Mouse (Mus musculus): ENCODE data around the gene Ccdc144b.

Gene Ccdc144b

DNA sequence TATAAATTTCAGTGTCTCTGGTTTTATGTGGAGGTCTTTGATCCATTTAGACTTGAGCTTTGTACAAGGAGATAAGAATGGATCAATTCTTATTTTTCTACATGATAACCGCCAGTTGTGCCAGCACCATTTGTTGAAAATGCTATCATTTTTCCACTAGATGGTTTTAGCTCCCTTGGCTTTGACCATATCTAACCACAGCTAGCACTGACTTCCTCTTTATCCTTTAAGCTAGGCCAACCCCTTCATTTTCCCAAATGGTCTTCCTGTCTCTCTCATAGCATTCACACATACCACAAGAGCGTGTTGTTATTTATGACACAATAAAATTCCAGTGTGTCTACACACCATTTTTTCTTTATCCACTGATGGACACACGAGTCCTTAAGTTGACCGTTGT is 23.4 kb downstream of the Ccdc144b start:
- no peak for DNase-seq (ENCODE audit: low spot score in 2 of 2)

DNA sequence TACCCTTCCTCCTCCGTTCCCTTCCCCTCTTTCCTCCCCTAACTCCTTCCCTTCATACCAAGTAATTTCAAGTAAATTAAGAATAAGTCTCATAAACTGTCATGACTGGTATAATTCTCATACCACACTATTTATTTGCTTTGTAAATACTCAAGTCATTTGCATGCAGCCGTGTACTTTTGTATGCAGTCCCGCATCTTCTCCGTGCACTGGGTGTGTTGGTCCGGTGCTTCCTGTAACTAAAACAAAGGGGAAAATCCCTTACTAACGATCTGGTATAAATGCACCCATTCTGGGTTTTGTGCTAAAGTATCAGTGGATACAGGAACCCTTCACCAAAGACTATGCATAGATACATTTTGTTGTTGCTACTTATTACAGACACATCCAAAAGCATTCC is 27.6 kb downstream of the Ccdc144b start:
- no peak for DNase-seq (ENCODE audit: low spot score in 2 of 2)

DNA sequence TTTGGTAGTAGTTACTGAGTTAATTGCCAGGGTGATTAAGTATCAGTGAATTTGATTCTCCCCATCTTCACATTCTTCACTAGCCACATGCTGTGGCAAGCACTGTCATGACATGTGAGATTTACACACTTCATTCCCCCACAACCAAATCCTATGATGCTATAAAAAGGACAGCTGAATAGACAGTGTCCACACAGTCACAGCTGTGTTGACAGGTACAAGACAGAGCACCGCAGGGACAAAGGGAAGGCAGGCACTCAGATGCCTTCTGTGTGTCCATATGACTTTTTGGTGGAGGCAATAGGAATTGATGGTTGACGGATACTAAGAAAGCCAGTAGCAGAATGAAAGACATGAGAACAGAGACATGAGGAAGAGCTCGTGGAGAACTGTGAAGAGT is 42.1 kb downstream of the Ccdc144b start:
- DNase-seq (ENCODE audit: low spot score in 2 of 2), result no peak

DNA sequence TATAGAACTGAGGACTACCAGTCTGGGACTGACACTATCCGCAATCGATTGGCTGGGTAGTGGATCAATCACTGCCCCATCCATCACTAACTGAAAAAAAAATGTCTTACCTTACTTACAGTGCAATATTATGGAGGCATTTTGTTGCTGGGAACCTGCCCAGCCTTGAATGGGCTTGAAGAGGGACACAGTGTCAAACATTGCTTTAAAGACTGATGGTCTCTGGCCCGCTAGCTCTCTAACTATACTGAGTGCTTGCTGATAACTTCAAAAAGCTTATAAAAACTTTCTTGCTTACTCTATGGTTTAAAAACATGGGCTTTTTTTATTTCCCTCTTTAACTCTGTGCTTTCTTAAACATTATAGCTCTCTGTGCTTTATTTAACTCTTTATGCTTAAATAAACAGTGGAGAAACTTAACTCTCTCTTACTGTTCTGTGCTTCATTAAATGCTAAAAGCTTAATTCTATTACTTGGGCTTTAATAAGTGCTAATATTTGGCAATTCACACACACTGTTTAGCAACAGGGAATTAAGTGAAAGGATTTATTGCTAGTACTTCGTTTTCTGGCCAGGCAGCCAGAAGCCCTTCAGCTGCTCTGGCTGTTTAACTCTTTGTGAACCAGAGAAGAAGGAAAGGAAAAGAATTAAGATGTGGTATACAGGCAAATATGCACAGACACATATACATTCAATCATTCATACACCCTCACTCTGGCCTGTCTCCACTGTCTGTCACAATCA is 44.8 kb downstream of the Ccdc144b start:
- no peak for DNase-seq (ENCODE audit: low spot score in 2 of 2)

DNA sequence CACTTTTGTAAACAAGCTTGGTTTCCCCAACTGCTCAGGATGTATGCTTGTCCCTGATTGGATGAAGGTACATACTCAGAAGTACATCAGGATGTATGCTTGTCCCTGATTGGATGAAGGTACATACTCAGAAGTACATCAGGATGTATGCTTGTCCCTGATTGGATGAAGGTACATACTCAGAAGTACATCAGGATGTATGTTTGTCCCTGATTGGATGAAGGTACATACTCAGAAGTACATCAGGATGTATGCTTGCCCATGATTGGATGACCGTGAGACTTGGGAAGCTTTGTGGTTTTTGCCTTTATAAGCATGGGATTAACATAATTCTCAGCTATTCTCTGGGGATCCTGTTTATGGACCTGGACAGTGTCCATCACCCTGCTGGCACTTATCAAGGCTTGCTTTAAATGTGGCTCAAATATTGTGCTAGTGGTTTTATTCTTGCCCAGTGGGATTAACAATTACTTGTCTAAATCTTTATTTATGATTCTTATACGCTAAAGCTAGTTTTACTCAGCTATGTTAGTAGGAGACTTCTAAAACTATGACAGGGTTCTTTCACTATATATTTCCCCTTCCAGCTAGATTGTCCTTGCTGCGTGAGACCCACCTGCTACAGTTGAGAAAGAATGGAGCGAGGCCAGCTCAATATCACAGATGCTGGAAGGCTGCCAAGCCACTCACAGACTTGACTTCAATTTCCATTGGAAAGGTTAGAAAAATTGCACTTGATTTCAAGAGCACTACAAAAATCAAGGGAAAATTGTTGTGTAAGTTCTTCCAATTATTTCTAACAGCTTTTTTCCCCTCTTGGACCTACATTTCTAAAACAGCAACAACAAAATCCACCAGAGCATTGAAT is 49.1 kb downstream of the Ccdc144b start:
- DNase-seq (ENCODE audit: low spot score in 2 of 2), result no peak

DNA sequence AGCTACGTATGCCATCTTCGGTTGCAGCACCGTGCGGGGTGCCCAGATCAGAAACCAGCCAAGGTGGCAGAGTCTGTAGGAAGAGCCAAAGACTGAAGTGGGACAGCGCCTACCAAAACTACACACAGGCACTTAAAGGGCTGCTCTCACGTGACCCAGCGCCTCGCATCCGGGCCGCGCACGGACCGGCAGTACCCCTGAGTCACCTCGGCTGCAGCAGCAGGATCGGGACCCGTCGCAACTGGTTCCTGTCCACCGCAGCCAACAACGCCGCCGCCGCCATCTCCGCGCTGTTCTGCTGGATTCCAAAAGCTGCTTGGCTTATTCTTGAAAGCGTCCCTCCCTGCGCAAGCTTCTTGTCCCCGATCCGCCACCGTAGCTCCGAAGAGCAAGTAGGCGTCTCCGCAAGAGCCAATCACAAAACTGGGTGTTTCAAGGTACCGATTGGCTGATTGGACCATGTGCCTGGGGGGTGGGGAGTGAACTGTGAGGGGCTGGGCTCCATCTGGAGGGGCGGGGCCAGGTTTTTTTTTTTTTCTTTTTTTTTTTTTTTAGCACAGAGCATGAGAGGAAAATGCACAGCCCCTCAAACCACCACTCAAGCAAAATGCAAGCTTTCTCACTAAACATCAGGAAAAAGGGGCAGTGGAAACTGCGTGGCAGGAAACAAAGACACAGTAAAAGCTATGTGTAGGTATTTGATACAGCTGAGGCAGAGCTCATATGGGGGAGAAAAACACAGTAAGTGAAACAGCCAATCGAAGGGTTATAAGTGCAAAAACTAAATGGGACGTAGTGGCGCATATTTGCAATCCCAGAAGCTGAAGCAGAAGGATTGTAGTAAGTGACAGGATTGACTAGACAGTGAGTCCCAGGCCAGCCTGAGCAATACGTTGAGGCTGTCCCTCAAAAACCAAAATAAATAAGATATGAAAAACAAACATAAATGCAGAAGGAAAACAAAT is 52.8 kb downstream of the Ccdc144b start, which contains the start of gene Mccc1:
Gene Mccc1 (minus strand): TSS at position 404 of the 965 bp plus-strand sequence.
- peak; percentile 95 to 96 for DNase-seq (ENCODE audit: low spot score in 2 of 2)

DNA sequence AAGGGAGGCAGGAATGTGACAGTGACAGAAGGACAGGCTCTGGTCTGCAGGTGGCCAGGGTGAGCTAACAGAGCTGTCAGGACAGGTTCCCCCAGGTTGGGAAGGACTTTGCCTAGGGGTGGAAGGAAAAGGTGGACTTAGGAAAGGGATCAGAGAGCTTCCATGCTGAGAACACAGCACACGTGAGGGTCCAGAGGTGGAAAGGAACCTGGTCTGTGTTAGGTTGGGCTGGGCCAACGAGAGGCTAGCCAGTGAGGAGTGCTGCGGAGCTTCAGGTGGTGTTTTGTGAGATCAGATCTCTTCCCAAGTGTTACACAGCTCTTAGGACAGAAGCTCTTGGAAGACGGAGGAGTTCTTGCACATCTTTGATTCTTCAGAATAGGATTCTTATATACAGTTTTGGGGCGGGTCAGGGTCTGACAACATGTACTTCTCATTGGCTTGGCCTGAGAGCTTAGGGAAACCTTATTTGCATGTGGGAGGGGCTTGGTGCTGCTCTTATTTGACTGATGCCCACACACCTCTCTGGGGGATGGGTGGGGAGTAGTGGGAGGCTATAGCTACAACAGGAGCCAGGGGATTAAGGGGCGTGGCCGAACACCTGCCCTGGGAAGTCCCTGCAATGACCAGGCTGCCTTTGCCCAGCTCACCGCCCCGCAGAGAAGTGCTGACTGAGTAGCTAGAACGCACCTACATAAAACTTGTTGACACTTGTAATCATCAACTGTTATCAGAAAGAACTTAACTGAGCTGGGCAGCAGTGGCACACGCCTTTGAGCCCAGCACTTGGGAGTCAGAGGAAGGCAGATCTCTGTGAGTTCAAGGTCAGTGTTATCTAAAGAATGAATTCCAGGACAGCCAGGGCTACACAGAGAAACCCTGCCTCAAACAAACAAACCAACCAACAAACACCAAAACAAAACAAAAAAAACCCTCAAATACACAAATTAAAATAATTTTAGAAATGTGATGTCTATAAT is 58.5 kb downstream of the Ccdc144b start:
- DNase-seq (ENCODE audit: low spot score in 2 of 2), result no peak

DNA sequence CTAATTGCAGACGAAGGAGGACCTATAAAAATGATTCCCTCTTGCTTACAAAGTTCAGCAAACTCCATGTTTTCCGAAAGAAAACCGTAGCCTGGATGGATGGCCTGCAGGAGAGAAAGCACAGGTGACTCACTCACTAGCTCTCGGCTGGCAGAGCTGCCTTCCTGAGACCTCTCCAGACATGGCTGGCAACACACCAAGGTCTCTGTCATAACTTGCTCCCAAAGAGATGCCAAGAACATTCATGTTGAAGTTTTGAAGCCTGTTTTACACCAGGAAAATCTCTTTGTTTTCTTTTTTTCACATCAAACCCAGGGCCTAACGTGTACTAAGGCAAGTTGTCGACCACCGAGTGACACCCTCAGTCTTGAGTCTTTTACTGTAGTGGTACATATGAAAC is 62.6 kb downstream of the Ccdc144b start:
- DNase-seq (ENCODE audit: low spot score in 2 of 2), result no peak

DNA sequence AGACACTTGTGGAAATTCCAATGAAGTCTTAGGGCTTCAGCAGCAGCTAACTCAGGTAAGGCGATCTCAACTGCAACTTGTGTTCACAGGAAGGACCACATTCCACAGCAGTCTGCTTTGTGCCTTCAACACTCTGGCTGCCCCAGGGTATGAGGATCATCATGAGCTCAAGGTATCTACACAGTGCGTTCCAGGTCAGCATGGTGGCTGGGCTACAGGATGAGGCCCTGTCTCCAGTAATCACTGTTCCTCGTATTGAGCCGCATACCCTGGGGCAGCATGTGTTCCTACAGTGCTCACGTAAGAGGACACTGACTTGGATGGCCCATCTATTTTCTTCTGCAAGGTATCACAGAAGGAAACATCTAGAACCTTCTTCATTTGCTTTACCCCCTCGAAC is 65.3 kb downstream of the Ccdc144b start:
- DNase-seq (ENCODE audit: low spot score in 2 of 2), result no peak

DNA sequence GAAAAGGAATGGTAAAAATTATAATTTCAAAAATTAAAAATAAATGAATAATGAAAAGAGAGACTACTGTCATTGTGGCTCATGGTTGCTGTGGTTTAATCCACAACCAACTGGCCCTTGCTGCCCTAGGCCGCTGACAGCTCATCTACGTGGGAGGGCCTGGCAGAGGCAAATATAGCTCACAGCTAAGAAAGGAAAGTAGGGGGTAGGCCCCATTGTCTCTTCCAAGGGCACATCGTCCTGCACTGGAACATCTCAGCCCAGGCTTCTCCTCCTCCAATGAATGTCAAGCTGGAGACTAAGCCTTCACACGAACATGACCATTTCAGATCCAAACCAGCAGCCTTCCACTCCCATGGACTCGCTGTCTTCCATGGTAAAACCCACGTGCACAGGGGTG is 67.1 kb downstream of the Ccdc144b start:
- no peak for DNase-seq (ENCODE audit: low spot score in 2 of 2)

DNA sequence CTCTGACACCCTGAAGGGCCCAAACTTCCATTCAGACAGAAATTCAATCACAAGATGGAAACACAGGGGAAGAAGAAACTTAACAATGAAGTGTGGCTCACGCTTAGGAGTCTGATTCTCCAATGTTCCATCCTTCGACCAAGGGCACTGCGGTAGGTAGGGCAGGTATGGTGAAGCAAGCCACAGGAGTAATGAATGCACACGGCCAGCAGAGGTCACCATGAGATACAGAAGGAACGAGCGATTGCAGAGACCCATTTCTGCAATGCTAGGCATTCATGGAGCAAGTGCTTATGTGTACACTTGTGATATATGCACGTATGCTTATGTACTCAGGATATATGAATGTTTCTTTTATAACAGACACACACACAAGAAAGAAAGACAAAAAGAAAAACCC is 79.8 kb downstream of the Ccdc144b start:
- no peak for DNase-seq (ENCODE audit: low spot score in 2 of 2)

DNA sequence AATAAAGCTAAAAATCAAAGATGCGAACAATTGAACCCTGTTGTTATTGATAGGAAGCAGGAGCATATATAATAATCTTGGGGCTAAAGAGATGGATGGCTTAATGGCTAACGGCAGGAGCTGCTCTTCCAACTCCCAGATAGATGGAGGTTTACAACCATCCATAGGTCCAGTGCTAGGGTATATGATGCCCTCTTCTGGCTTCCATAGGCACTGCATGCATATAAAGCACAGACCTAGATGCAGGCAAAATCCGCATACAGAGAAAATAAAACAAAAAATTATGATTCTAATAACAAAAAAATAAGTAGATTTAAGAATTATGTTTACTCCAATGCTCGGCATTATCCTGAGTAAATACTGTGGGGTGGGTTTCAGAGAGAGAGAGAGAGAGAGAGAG is 80.4 kb downstream of the Ccdc144b start:
- DNase-seq (ENCODE audit: low spot score in 2 of 2), result no peak

DNA sequence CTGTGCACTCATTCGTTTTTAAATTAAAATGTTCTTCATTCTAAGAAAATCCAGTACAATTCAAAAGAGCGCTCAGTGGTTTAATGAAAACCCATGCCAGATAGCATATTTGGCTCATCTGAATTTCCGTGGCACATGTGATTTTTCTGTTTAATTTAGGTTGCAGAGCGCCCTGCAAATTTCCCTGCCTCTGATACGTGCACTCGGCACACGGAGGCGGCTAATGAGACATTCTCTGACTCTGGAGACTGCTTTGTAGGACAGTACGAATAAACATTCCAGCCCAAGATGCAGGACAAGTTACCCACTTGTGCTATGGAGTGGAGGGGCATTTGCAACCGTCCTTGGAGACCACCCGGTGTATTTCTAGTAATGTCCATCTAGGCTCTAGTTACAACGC is 82.2 kb downstream of the Ccdc144b start:
- DNase-seq (ENCODE audit: low spot score in 2 of 2), result no peak

DNA sequence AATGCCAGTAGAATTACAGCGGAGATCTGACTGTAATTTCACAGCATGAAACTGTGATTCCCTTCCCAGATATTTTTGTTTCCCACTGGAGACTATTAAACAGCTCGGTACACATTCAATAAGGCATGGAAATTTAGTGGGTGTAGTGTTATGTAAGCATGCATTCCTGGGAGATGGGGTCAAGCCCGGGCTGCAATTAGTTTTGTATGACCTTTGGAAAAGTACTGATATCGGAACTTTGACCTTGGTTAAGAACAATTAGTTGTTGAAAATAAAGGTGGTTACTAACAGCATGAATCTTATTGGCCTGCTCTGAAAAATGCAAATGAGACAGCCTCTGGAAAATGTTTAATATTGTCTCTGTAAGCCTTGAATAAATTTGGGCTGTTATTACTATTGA is 82.9 kb downstream of the Ccdc144b start:
- DNase-seq (ENCODE audit: low spot score in 2 of 2), result no peak

DNA sequence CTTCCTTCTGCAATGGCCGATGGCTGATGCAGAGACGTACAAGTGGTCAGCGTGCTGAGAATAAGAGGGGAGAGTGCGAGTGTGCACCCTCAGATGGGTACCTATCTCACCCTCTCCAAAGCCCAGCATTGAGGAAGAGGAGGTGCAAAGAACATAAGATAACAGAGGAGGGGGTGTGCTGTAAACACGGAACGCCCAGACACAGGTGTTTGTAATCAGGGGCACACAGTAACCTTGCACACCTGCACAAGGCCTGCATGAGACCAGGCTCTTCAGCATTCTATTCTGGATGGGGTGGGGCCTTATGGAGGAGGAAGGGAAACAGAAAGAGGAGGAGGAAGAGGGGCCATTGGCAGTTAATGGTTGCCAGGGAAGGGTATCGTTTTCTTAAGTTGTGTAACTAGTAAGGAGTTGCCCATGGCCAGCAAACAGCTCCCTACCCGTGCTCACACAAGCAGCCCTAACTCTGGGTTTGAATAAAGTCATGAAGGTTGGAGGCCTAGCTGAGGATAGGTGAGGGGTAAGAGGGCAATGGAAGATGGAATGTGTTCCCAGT is 85.9 kb downstream of the Ccdc144b start:
- DNase-seq (ENCODE audit: low spot score in 2 of 2), result no peak

DNA sequence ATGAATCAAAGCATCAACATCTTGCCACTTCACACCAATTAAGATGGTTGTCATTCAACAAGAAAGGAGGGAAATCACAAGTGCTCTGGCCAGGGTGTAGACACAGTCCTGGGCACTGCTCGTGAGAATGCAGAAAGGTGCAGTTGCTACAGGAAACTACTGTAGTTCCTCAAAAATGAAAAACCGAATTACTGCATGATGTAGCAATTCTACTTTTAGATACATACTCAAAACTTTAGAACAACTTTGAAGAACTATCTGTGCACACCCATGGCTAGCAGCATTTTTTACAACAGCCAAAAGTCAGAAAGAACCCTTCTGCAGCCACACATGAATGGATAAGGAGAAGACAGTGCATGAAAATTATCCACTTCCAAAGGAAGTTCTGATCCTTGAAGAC is 86.9 kb downstream of the Ccdc144b start:
- no peak for DNase-seq (ENCODE audit: low spot score in 2 of 2)

DNA sequence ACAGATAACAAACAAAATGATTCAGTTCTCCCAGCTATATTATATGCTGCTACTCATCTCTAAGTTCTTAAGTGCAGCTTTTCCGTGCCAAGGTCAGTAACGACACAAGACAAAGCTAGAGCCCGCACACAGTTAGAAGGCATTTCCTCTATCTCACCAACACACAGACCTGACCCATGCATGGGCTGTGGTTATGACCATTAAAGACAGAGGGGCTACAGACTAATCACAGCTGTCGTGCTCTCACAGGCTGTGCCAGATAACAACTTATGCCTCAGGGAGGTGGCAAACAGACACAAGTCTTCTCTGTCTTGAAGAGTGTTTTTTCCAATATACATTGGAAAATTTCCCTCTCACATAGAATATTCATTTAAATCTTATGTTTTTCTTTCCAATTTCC is 88.4 kb downstream of the Ccdc144b start:
- DNase-seq (ENCODE audit: low spot score in 2 of 2), result no peak

DNA sequence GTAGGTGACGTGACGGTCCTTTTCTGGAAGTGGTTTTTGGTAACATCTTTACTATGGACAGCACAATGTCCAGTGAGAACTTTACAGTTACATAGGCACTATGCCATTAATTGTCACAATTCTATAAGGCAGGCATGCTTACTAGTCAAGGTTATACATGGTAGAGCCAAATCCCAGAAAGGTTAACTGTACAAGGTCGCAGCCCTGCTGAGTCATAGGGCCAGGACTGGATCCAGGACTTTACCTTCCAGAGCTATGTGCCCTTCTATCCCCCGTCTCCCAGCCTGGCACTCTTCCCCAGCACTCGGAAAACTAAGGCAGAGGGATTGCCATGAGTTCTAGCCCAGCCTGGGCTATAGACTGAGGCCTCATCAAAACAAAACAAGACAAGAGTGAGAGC is 89.4 kb downstream of the Ccdc144b start:
- DNase-seq (ENCODE audit: low spot score in 2 of 2), result no peak

DNA sequence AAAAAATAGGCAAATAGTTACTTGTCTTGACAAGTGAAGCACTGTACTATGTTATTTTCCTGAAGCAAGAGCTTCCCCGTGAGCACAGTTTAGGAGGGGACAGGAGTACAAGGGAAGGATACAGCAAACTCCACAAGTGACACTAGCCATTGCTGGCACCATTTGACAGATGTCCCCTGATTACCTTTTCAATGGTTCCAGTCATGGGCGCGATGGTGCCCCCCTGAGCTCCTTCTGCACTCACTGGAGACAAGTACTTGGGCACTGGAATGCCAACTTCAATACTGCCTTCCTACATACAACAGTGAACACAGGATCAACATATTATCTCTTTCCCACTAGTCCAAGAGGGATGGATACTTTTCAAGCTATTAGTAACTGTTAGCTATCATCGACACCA is 89.9 kb downstream of the Ccdc144b start:
- no peak for DNase-seq (ENCODE audit: low spot score in 2 of 2)

DNA sequence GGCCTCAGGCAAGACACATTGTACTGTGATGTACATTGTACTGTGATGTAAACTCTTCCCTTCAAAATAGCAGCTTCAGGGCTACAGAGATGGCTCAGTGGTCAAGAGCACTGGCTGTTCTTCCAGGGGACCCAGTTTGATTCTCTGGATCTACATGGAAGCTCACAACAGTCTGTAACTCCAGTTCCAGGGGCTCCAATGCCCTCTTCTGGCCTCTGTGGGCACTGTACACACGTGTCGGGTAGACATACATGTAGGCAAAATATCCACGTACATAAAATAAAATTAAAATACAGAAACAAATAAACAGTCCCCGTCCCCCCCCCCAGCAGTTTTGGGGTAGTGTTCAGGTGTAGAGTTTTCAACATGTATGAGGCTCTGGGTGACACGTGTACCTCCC is 90.4 kb downstream of the Ccdc144b start:
- DNase-seq (ENCODE audit: low spot score in 2 of 2), result no peak
